Mouse (Mus musculus): ENCODE data around the gene Sorbs1.

The Sorbs1 gene

GRCm38 (mm10) chr19:40404582-40404981 is 109.0 kb downstream of the Sorbs1 start:
- peak in 1 of 2 experiments; percentile 35 for DNase-seq

DNA sequence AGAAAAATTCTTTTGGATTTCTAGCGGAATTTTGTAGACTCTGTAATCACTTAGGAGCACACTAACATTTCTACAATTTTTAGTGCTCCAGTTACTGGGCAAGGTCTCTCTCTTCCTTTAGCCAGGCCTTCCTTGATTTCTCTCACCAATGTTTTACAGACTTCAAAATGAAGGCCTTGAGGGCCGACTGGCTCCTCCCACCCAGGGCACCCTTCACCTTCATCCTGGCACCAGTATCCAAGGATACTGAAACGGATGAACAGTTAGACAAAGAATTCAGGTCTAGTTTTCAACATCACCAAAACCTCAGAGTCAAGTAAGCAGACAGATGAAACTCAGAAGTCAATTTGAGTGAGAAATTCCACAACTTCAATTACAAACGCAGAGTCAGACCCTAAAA is 109.6 kb downstream of the Sorbs1 start:
- DNase-seq, result peak in 1 of 2 experiments; percentile 54

DNA sequence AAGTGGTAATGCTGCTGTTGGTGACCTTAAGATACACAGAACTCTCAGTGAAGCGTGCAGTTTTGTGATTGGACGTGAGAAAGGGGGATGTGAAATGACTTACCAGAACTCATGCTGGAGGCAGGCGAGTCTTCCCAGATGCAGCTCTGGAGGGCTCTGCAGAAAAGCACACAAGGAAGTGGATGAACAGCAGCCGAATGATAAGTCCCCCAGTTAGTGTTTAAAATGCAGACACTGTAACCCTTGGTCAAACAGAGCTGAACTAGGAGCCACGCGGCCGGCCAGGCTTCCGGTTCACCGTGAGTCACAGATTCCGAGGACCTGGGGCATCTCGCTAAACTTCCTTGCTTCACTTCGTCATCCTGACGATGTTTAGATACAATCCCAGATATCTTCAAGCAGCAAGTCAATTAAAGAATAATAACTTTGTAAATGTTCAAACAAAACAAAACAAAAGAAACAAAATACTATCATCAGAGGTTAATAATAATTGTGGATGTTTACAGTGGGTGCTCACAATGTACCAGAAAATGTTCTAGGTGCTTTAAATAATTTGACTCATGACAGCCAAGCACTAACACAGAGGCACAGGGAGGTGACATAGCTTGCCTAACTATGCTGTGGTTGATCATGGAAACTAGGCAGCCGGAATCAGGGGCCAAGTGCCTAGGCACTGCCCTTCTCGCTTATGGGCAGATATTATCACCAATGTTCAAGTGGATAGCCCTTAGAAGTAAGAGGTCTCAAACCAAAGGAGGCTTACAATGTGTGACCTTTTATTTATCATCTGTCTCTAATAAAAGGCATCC is 111.2 kb downstream of the Sorbs1 start:
- DNase-seq, result peak; percentile 29 to 57

GRCm38 (mm10) chr19:40401213-40401612 is 112.4 kb downstream of the Sorbs1 start:
- DNase-seq, result no peak

GRCm38 (mm10) chr19:40400426-40401030 is 113.1 kb downstream of the Sorbs1 start:
- peak in 1 of 2 experiments; percentile 37 for DNase-seq

DNA sequence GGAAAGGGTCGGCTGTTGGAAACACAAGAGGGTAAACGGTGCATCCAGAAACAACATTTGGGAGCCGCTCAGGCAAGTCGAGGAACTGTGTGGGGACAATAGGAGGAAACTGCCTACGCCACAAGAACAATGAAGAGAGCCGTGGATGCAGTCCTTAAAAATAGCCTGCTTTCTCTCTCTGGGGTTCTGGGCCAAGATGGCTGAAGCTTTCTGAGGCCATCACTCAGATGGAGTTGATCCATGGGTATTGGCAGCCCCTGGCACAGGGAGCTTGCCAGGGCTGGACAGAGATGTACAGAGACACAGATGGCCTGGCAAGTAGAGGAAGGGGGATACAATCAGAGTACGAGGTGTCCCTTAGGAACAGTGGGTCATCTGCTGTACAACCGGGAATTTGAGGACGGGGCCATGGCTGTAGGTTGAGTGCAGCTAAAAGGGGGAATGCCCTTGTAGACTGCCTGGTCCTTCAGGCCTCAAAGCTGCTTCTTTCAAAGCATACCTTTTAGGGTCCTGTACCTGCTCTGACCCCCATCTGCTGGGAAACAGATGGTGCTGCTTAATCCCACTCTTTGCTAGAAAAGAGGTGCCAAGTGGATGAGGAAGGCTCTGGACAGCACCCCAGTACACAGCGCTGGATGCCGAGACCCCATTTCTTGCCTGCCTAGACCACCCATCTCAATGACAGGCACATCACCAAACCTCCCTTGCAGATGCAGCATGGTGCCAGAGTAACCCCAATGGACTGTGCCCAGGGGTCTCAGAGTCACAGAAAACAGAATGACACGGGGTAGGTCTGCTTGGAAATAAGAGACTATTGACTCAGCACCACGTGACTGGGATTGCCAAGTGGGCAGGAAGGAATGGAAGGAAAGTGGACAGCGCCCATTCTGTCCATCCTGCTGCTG is 117.6 kb downstream of the Sorbs1 start:
- no peak for DNase-seq

DNA sequence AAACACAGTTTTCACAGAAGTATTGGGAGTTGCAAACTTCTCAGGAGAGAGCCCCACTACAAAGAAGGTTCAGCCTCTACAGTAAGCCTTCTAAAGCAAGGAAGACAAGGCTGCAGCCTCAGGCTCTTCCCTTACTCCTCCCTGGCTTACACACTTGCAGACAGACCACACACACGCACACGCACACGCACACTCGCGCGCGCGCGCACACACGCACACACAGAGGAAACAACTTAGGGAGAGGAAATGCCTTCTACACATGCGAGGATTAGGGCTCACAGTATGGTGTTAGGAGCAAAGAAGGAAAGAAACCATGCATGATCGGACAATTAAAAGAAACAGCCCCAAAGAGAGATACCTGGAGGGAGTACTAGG is 118.3 kb downstream of the Sorbs1 start:
- DNase-seq, result no peak

DNA sequence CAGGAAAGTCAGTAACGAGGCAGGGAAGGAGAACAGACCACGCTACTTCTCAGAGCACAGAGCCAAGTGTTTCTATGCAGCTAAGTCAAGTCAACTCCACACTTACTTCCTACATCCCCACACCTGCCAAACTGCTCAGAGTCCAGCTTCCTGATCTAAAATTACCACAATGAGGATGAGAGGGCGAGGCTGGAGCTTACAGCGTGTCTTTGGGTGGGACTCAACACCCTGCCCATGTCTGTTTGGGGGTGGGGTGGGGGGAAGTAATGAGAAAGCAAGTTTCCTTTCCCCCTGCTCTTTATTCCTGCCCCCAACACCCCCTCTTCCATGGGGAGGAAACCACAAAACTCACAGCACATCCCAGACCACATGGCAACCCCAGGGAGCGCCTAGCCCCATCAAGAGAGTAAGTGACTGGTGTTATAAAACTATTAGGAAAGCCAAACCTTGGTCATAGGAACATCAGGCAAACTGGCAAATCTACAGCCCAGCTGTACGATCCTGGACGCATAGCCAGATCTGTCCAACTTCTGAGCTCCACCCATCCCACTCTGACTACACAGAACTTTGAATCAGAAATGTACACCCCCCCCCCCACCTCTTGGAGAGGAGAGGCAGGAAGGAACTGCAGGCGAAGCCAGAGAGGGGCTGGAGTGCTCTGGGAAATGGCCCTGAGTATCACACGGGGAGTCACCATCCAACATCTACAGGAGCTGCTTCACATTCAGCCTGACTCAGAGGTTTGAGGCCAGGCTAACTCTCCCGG is 118.8 kb downstream of the Sorbs1 start:
- no peak for DNase-seq

DNA sequence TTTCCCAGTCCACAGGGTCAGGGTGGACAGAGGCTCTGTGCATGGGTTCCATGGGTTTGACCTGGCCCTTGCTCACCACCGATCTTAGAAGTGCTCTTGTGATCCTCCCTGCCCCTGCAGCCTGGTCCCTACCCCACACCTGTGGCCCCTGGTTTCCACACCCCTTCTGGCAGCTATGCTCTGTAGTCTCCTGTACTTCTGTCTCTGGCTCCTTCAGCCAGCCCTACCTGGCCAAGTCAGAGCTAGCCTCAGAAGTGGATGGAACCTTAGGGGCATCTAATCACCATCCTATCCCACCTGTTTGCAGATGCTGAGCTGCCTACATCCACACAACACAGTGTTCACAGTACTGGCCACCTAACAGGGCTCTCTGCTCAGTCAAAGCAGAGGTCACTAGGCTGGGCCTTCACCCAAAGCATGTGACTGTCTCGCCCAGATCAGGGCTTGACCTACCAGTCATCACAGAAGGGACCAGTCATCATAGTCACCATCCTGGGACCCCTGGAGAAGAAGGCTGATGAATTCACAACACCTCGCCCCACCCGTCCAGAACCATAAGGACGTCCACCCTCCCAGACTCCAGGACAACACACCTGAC is 120.7 kb downstream of the Sorbs1 start:
- peak in 1 of 2 experiments; percentile 38 for DNase-seq

DNA sequence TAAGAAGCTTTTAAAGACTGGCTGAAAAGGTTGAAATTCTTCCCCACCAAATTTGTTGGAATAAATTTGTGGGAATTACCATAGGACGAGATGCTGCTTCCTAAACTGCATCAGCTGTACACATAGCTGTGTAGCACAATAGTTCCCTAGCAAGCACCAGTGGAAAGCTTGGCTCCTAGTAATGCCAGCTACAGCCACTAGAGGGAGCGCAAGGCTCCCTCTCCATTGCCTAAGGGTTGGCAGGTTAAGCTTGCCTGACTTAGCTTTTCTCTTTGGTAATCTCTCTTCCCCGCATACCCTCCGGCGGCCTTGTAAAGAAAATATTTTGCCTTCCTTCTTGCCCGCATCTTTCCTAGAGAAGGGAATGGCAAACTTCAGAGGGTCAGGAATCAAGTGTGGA is 122.1 kb downstream of the Sorbs1 start:
- peak; percentile 75 to 90 for DNase-seq

DNA sequence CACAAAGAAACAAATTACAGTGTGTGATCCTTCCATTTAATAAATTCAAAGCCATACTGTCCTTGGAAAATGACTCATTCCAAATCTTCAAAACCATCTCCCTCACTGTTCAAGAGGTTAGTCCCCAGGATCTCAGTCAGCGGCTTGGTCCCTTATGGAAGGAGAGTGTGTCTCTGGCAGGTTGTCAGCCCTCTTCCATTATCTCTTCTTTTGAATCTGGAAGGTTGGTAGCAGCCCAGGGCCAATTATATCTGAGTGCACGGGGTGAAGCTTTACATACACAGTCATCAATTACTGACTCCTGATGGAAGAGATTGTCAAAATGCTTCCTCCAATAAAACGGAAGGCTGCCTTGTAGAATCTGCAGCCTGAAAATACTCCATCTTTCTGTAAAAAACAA is 126.7 kb downstream of the Sorbs1 start:
- no peak for DNase-seq

GRCm38 (mm10) chr19:40385334-40385733 is 128.2 kb downstream of the Sorbs1 start:
- DNase-seq, result no peak

- DNase-seq, result peak in 1 of 2 experiments; percentile 28
Observed at GRCm38 (mm10) chr19:40383931-40384330, 129.6 kb downstream of the Sorbs1 start.

DNA sequence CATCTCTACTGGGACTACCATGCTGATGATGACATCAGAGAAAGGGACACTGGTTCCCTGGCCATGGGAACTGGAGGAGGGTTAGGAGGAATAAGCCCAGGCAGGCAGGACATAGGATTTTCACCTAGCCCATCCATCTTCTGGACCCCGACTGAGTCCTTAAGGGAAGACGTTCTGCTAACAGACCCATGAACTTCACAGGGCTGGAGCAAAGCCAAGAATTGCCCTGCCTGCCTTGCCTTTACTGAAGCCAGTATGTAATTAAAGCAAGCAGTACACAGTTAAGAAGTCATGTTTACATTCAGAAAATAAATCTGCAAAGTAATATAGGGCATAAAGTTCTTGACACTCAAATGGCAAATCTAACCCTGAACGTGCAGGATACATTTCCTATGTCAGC is 132.9 kb downstream of the Sorbs1 start:
- DNase-seq, result no peak

- no peak for DNase-seq
Observed at GRCm38 (mm10) chr19:40380005-40380404, 133.6 kb downstream of the Sorbs1 start.

- DNase-seq, result no peak
Observed at GRCm38 (mm10) chr19:40379081-40379480, 134.5 kb downstream of the Sorbs1 start.

DNA sequence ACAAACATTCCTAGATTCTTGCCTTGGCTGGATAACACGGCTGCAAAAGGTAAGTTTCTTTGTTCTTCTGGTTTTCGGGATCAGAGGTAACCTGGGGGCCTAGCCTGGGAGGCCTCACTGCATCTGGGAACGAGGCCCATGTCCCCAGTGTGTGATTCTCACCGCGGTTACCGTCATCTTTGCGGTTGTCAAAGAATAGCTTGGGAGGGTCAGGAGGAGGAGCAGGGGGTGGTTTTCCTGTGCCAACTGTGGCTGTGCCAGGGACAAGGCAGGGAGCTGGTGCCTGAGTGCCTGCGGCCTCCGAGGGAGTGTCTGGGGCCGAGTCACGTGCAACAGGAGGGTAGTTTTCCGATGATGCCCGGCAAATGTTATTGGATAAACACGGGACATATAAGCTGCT is 135.9 kb downstream of the Sorbs1 start:
- DNase-seq, result no peak

- no peak for DNase-seq
Observed at GRCm38 (mm10) chr19:40376566-40377281, 136.9 kb downstream of the Sorbs1 start.

DNA sequence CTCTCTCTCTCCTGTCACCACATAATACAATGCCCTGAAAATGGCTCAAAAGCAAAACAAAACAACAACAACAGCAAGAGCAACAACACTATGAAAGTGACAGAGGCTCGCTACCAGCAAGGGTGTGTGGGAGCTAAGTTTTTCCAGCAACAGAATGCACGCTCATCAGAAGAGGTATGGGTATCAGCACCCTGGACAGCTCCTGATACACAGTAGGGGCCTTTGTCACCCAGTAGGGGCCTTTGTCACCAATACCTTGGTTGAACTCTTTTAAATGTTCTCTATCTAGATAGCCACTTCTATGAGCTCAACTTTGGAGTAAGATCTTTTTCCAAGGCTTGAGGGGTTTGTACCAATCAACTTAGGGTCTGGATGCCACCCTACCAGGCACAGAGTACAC is 138.9 kb downstream of the Sorbs1 start:
- DNase-seq, result no peak

- DNase-seq, result no peak
Observed at GRCm38 (mm10) chr19:40372679-40373078, 140.9 kb downstream of the Sorbs1 start.

- DNase-seq, result no peak
Observed at GRCm38 (mm10) chr19:40371866-40372265, 141.7 kb downstream of the Sorbs1 start.
